Mouse (Mus musculus) forebrain, embryonic 14.5 days (tissue): ENCODE measurements around the gene Itpkc. TPM values are rescaled to one million over a fixed set of nuclear protein-coding genes. Genes with fewer than 3 reads are reported as not detected.
"Not testable (repeated sequence)": the region's sequence is repeated elsewhere in the genome, so short reads cannot be mapped to it uniquely, and the experiment has no call there.

Experiments used
- ATAC-seq: fragments of 200-750 bp; cut with Nextera tagmentation; 2 replicates; pipeline ENCODE4 v1.8.0; 2017; ENCODE audit warnings: mild to moderate bottlenecking, moderate library complexity
- DNase-seq: peaks from one replicate; pipeline ENCODE4 v3.0.0-alpha.2; 2015; ENCODE audit warnings: low spot score
- H3K27ac ChIP-seq: fragments of 300-500 bp; sonication (generic); 2 replicates; pipeline ENCODE4 v1.5.1; 2014; ENCODE audit warnings: low read depth, mild to moderate bottlenecking, control low read depth, low read length, moderate library complexity
- H3K27me3 ChIP-seq: fragments of 300-500 bp; sonication (generic); replicated peaks from 2 replicates; pipeline ENCODE4 v1.6.1; 2014; ENCODE audit warnings: low read length, control low read depth, mixed read lengths; ENCODE audit not compliant: control insufficient read depth, insufficient read depth
- H3K36me3 ChIP-seq: fragments of 300-500 bp; sonication (generic); 2 replicates; pipeline ENCODE4 v1.6.1; 2014; ENCODE audit warnings: low read length, control low read depth; ENCODE audit not compliant: control insufficient read depth, insufficient read depth
- H3K4me1 ChIP-seq: fragments of 300-500 bp; sonication (generic); 2 replicates; pipeline ENCODE4 v1.6.1; 2014; ENCODE audit warnings: antibody characterized with exemption, low read length, control low read depth; ENCODE audit not compliant: control insufficient read depth, insufficient read depth
- H3K4me2 ChIP-seq: fragments of 300-500 bp; sonication (generic); 2 replicates; pipeline ENCODE4 v1.6.1; 2014; ENCODE audit warnings: mild to moderate bottlenecking, control low read depth, low read length
- H3K4me3 ChIP-seq: fragments of 300-500 bp; sonication (generic); 2 replicates; pipeline ENCODE4 v1.5.1; 2014; ENCODE audit warnings: low read depth, low read length, control low read depth
- H3K9ac ChIP-seq: fragments of 300-500 bp; sonication (generic); 2 replicates; pipeline ENCODE4 v1.6.1; 2014; ENCODE audit warnings: mild to moderate bottlenecking, low read length, control low read depth, moderate library complexity
- H3K9me3 ChIP-seq: fragments of 300-500 bp; sonication (generic); replicated peaks from 2 replicates; pipeline ENCODE4 v1.6.1; 2016; ENCODE audit warnings: low read length, control low read depth, mixed read lengths; ENCODE audit not compliant: control insufficient read depth
- WGBS: fragments of 180-500 bp; shearing (Covaris S2); extraction: QIAGEN DNeasy Blood & Tissue Kit; methylation state at CpG from one replicate; pipeline ENCODE4 v1.1.7; 2014; 5-methylcytosine and 5-hydroxymethylcytosine counted together
- polyA plus RNA-seq: library from polyadenylated mRNA; unstranded; fragments of >200 nt; fragmentation: Nextera tagmentation; extraction: Ambion mirVana; gene quantifications from 2 replicates; pipeline ENCODE4 v1.2.1, GENCODE M21; 2014

Gene Itpkc
- polyA plus RNA-seq, 1 experiment from 2014 or later = 4.4 TPM

DNA sequence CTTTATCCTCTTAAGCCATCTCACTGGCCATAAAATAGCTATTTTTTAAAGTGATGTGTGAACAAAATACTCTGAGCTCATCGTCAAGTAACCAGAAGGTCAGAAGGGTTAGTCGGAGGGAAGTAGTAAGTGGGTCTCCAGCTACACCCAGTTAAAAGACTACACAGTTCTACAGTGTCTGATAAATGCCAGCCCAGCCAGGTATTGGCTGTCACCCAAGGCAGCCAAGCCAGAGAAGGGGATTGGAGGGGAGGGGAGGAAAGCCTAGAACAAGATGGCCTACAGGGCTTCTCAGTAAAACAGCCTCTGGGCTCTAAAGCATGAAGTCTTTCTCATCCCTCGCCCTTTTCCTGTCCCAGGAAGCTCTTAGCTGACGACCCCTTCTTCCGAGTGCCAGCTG is 21.5 kb upstream of the Itpkc start:
- Histone ChIP-seq H3K4me3 (no peak overlapping the region), H3K27me3 (no peaks in the 10 kb centered on the region), H3K9ac (no peak overlapping the region), H3K36me3 (peaks cover 29% of the 10 kb centered on the region), H3K27ac (no peak overlapping the region), H3K9me3 (no peaks in the 10 kb centered on the region), H3K4me1 (no peaks in the 10 kb centered on the region), H3K4me2 (no peak overlapping the region)
- DNase-seq (no peak), ATAC-seq (0 out of 2 replicates have a peak, but pooled peaks have one; percentile 42)
- 83% methylated on average over 5 of the region's 5 CpGs for WGBS

DNA sequence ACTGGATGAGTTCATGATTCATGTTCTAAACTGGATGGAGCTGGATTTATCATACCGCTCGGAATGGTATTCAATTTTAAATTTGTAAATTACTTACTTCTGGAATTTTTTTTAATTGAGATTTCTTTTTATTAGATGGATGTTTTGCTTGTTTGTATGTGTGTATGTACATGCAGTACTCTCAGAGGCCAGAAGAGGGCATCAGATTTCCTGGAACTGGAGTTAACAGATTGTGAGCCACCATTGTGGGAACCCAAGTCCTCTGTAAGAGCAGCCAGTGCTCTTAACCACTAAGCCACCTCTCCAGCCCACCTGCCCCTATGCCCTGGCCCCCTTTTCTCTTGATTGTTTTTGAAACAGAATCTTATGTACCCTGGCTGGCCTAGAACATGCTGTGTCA is 20.7 kb upstream of the Itpkc start:
- Histone ChIP-seq H3K4me2 (no peak overlapping the region), H3K27ac (no peak overlapping the region), H3K27me3 (no peaks in the 10 kb centered on the region), H3K4me3 (no peak overlapping the region), H3K9me3 (no peaks in the 10 kb centered on the region), H3K4me1 (no peaks in the 10 kb centered on the region), H3K9ac (no peak overlapping the region), H3K36me3 (peaks cover 29% of the 10 kb centered on the region)
- 92% methylated on average over 2 of the region's 2 CpGs for WGBS
- ATAC-seq (peak; percentile 37; the same call in 1 of the 2 replicates), DNase-seq (peak; percentile 52)

- peaks cover 44% of the 10 kb centered on the region for H3K36me3 ChIP-seq
- not testable (repeated sequence) for H3K9ac ChIP-seq, H3K4me1 ChIP-seq, DNase-seq, H3K4me2 ChIP-seq, H3K9me3 ChIP-seq, H3K27me3 ChIP-seq, H3K27ac ChIP-seq, ATAC-seq, H3K4me3 ChIP-seq
- WGBS = 93% methylated on average over 2 of the region's 2 CpGs
These were observed 15.6 kb upstream of the Itpkc start for GRCm38 (mm10) chr7:27244088-27244487.

DNA sequence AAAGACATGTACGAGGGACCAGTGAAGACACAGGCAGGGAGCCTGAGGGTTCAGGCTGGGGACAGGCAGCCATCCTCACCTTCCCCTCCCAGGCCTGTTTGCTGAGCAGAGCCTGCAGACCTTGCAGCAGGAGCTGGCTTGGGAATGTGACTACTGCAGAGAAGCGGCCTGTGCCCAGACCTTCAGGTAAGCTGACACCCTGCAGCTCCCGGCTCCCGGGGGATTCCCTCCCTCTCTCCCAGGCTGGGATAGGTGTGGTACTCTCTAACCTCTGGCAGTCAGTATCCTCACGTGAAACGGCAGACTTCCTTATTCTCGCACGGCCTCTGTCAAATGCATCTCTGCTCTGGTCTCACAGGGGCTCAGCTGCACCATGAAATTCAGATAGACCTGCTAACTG is 14.8 kb upstream of the Itpkc start:
- Histone ChIP-seq H3K4me1 (no peaks in the 10 kb centered on the region), H3K9ac (no peak overlapping the region), H3K36me3 (peaks cover 44% of the 10 kb centered on the region), H3K27ac (no peak overlapping the region), H3K4me2 (no peak overlapping the region), H3K9me3 (no peaks in the 10 kb centered on the region), H3K27me3 (no peaks in the 10 kb centered on the region), H3K4me3 (no peak overlapping the region)
- WGBS = 77% methylated on average over 8 of the region's 8 CpGs
- DNase-seq = no peak
- no peak for ATAC-seq

DNA sequence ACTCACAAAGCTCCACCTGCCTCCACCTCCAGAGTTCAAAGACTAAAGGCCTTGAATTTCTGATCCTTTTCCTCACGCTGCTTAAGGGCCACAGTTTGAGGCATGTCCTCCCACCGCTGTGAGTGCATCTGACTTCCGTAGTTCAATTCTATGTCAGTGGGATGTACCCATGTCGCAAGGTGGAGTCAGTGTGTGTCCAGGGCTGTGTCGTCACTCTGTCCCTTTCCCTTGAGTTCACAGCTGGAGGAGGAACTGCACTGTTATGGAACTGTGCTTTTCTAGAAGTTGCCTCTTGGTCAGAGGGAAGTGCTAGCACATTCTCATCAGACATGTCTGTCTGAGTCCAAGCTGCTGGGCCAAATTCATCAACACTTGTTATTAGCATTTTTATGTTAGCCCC is 10.1 kb upstream of the Itpkc start:
- H3K36me3 ChIP-seq = peaks cover 30% of the 10 kb centered on the region

DNA sequence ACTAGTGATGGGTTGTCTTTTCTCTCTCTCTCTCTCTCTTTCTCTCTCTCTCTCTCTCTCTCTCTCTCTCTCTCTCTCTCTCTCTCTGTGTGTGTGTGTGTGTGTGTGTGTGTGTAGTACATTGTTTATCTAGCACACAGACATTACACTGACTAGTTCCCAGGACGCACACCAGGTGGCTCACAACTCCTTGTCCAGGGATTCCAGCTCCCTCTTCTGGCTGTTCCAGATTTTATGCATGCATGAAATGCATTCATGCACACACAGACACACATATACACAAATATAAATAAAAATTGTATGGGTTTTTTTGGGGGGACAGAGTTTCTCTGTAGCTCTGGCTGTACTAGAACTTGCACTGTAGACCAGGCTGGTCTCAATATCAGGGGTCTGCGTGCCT is 9.1 kb upstream of the Itpkc start:
- H3K36me3 ChIP-seq = peaks cover 27% of the 10 kb centered on the region
- ATAC-seq (no peak), DNase-seq (no peak)
- 81% methylated on average over 2 of the region's 2 CpGs for WGBS
- H3K9me3 ChIP-seq = no peaks in the 10 kb centered on the region
- H3K4me1 ChIP-seq = peaks cover 7% of the 10 kb centered on the region
- no peak overlapping the region for H3K9ac ChIP-seq
- no peak overlapping the region for H3K4me3 ChIP-seq
- H3K27me3 ChIP-seq = no peaks in the 10 kb centered on the region
- H3K27ac ChIP-seq = no peak overlapping the region
- no peak overlapping the region for H3K4me2 ChIP-seq

More for the DNA sequence above, 10.1 kb upstream of the Itpkc start:
- no peak for ATAC-seq
- WGBS = 95% methylated on average over 5 of the region's 5 CpGs
- DNase-seq = no peak
- no peak overlapping the region for H3K4me2 ChIP-seq
- H3K27me3 ChIP-seq = no peaks in the 10 kb centered on the region
- no peak overlapping the region for H3K27ac ChIP-seq
- H3K4me3 ChIP-seq = no peak overlapping the region
- no peaks in the 10 kb centered on the region for H3K9me3 ChIP-seq
- no peak overlapping the region for H3K9ac ChIP-seq
- peaks cover 3% of the 10 kb centered on the region for H3K4me1 ChIP-seq

DNA sequence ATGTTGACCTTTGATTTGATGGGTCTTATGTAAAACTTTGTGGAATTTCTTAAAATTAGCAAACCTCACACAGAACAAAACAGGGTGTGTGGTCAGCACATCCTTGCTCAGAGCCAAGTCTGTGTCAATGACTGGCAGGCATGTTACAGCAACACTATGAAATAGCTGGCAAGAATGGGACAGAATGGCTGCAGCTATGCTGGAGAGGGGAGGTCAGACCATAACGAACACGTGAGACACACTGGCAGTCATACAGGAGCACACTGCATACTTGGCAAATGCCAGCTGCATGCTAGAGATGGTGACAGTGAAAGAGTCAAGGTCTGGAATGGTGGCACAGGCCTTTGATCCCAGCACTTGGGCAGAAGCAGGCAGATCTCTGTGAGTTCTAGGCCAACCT is 7.3 kb upstream of the Itpkc start:
- H3K4me1 ChIP-seq = peaks cover 7% of the 10 kb centered on the region
- WGBS = 81% methylated on average over 2 of the region's 2 CpGs
- no peak overlapping the region for H3K4me2 ChIP-seq
- no peaks in the 10 kb centered on the region for H3K9me3 ChIP-seq
- peaks cover 12% of the 10 kb centered on the region for H3K36me3 ChIP-seq
- H3K4me3 ChIP-seq = no peak overlapping the region
- H3K9ac ChIP-seq = no peak overlapping the region
- H3K27ac ChIP-seq = no peak overlapping the region
- ATAC-seq = no peak
- DNase-seq = no peak
- H3K27me3 ChIP-seq = no peaks in the 10 kb centered on the region

GRCm38 (mm10) chr7:27233300-27233699 is 4.8 kb upstream of the Itpkc start:
- ATAC-seq (peak; percentile 35), DNase-seq (peak; percentile 23)
- H3K4me1 ChIP-seq = peaks cover 7% of the 10 kb centered on the region
- peak overlapping the region; percentile 50 for H3K4me3 ChIP-seq
- H3K9ac ChIP-seq = peak overlapping the region; percentile 57
- H3K27ac ChIP-seq = peak overlapping the region; percentile 56; the same call in 1 of the 2 replicates
- H3K36me3 ChIP-seq = no peaks in the 10 kb centered on the region
- WGBS = 2% methylated on average over 6 of the region's 6 CpGs
- peak overlapping the region; percentile 68 for H3K4me2 ChIP-seq
- no peaks in the 10 kb centered on the region for H3K27me3 ChIP-seq
- H3K9me3 ChIP-seq = no peaks in the 10 kb centered on the region

GRCm38 (mm10) chr7:27232781-27233281 is 4.4 kb upstream of the Itpkc start, which contains the start of gene Coq8b:
Gene Coq8b, plus strand, starts transcription at chr7:27233023.
- H3K9me3 ChIP-seq = no peaks in the 10 kb centered on the region
- no peaks in the 10 kb centered on the region for H3K27me3 ChIP-seq
- peak within 1 kb of the TSS; percentile 57 for H3K9ac ChIP-seq
- DNase-seq = peak; percentile 98
- peak within 1 kb of the TSS; percentile 68 for H3K4me2 ChIP-seq
- ATAC-seq = peak; percentile 94
- no peaks in the 10 kb centered on the region for H3K36me3 ChIP-seq
- peaks cover 7% of the 10 kb centered on the region for H3K4me1 ChIP-seq
- peak within 1 kb of the TSS; percentile 50 for H3K4me3 ChIP-seq
- H3K27ac ChIP-seq = peak within 1 kb of the TSS; percentile 79
- WGBS = 0% methylated on average over 25 of the region's 25 CpGs
